Mouse (Mus musculus): Measurements from ENCODE around the gene 4930407I10Rik.
A peak's percentile ranks its signal among the peaks of the same experiment; 100 is the strongest.

Gene 4930407I10Rik

GRCm38 (mm10) chr15:82052544-82052943, 6.4 kb upstream of the 4930407I10Rik start:
- DNase-seq (ENCODE audit: low read depth, low spot score): no peak

- no peak for DNase-seq (ENCODE audit: low read depth, low spot score)
Measured at GRCm38 (mm10) chr15:82063909-82064308, 5.0 kb downstream of the 4930407I10Rik start.

- DNase-seq (ENCODE audit: low read depth, low spot score): peak; percentile 92
Measured at GRCm38 (mm10) chr15:82065511-82065910, 6.6 kb downstream of the 4930407I10Rik start.

DNA sequence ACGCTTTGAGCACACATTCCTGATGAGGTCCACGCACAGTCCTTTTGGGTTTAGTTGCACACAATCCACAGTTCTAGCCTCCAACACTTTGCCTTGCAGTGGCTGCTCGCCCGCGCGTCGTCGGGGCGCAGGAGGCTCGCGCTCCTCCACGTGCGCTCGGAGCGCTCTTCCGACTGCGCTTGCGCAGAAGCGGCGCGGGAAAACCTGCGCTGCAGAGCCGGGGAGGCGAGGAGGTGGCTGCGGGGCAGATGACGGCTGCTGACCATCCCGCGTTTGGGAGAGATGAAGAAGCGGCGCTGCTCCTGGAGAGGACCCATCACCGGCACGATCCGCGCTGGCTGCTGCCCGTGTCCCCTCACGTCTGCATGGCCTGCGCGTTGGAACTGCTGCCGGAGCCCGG, 10.9 kb downstream of the 4930407I10Rik start, which contains the start of gene Mei1:
Gene Mei1 (plus strand): TSS at position 99 of the 400 bp plus-strand sequence.
- DNase-seq (ENCODE audit: low read depth, low spot score): peak; percentile 79

GRCm38 (mm10) chr15:82071816-82072469, 13.0 kb downstream of the 4930407I10Rik start:
- peak; percentile 77 for DNase-seq (ENCODE audit: low read depth, low spot score)

DNA sequence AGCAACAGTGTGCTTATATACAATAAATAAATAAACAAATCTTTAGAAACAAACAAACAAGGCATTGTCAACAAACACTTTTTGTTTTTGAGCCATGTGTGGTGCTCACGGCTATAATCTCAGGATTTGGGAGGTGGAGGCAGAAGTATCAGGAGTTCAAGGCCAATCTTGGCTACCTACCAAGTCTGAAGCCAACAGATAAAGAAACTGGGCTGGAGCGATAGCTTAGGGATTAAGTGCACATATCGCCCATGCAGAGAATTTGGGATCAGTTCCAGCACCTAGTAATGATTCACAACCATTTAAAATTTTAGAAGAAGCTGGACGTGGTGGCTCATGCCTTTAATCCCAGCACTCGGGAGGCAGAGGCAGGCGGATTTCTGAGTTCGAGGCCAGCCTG, 14.5 kb downstream of the 4930407I10Rik start:
- DNase-seq (ENCODE audit: low read depth, low spot score): no peak

DNA sequence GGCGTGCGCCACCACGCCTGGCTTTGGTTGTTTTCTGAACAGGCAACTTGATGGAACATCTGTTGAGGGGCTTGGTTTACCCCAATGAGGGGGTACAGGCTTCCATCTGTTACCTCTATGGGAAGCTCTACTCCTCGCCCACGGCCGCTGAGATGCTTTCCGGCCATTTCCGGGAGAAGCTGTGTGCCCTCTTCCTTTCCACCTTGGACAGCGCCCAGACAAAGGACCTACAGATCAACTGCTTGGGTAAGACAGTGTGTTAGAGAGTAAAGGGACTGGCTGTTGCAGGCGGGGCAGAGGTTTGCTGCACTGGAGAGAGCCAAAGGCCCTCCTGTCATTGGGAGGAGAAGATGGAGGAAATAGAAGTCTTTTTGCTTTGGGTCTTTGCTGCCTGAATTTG, 20.9 kb downstream of the 4930407I10Rik start:
- peak; percentile 76 for DNase-seq (ENCODE audit: low read depth, low spot score)

GRCm38 (mm10) chr15:82081161-82081560, 22.2 kb downstream of the 4930407I10Rik start:
- DNase-seq (ENCODE audit: low read depth, low spot score): no peak

DNA sequence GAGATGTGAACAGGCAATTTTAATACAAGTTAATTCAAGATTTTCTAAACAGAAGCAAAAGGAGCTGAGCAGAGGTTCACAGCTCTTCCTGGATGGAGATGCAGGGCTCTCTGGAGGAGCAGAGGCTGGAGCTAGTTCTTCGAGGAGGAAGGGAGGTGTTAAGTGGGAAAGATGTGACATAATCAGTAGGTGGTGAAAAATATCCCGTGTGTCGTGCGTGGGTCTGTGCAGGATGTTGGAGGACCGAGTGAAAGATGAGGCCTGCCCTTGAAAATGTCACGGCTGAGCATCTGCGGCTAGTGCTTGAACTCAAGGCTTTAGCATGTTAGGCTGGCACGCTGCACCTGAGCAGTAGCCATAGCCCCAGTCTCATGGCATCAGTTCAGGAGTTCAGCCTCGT, 26.7 kb downstream of the 4930407I10Rik start:
- DNase-seq (ENCODE audit: low read depth, low spot score): no peak

- no peak for DNase-seq (ENCODE audit: low read depth, low spot score)
Measured at GRCm38 (mm10) chr15:82086131-82086530, 27.2 kb downstream of the 4930407I10Rik start.

DNA sequence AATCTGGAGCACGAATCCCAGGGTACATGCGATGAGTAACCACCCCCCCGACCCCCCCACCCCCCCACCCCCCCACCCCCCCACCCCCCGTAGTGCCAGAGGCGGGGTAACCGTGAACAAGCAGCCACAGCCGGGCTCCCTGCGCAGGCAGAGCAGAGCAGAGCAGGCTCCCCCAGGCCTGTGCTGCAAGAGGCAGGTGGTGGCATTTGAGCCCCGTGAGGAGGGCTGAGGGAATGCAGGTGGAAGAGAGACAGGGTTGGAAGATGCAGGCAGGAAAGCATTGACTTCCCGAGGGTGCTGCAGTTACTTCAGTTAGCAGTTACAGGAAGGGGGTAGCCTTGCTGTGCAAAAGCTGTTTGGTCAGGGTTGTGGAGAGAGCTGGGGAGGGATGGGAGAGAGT, 28.3 kb downstream of the 4930407I10Rik start:
- peak; percentile 71 for DNase-seq (ENCODE audit: low read depth, low spot score)

GRCm38 (mm10) chr15:82091061-82091460, 32.1 kb downstream of the 4930407I10Rik start:
- DNase-seq (ENCODE audit: low read depth, low spot score): no peak

DNA sequence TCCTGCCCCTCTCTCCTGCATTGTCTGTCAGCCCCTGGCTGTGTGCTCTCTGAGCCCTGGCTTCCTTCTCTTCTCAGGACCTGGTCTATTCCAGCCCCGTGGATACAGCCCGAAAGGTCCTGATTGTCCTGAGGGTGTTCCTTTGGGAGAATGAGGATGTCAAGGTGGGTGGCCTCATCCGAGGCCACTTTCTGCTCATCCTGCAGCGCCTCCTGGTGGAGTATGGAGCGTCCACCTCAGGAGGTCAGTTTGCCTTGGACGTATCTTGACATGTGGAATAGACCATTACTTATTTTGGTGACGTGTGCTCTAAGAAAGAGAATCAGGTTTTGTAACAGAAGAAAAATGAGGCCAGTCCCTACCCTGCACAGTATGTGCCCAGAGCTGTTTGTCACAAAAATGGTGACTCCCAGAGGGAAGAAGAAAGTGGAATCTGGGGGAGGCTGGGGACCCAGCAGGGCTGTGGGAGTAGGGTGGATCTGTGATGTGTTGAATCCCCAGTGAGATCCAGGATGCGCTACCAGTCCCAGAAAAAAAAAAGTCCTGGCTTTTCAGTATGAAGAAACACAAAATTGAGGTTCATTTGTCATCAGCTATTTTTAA, 48.1 kb downstream of the 4930407I10Rik start:
- DNase-seq (ENCODE audit: low read depth, low spot score): peak; percentile 87

All from ZHBTc4 (cell line).